In the genomic region with DNA sequence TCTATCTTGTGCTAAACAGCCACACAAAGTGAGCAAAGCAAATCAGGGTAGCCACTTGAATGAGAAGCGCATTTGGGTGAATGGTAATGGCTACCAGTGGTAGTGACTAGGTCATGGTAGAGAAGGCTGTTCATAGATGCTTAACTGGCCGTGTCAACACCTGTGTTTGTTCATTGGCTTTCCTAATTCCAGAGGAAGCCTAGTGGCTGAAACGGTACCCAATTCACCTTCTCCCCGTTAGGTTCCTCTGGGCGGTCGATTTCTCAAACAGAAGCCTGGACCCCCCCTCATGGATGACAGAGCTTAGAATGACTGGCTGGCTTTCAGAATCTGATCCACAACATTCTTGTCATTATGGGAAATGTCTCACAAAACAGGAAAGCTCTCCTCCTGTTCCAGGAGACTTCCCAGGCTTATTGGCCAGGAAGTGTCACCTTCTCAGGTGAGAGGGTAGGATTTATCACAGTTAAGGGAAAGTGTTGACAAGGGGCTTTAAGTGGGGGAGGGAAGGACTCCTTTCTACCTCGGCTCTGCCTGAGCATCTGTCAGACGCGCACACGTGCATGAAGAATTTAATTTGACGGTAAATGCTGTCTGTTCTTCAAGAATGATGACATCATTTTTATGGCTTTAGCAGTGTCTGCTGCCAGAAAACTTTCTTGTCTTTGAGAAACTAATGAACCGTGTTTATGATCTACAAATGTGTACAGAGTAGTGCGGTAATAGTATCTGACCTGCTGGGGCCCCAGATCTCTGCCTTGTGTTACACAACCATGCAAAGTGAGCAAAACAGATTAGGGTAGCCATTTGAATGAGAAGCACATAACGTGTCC, we compare ENCODE assay signal across 17 mouse cellular contexts.
A peak's percentile ranks its signal among the peaks of the same experiment; 100 is the strongest.
DNase-seq lines count a peak whose midpoint lies in the region; ATAC-seq and TF ChIP-seq lines count a peak whose summit lies in the region.
"Had no signal": no experiment of that assay in that cellular context is flagged by ENCODE, and none has a peak within 500 bp of the region (broad histone marks: within the 10 kb centered on the region; RNA-seq: fewer than 3 reads in every experiment).

No protein-coding gene starts in this region.

- TF ChIP-seq CTCF in kidney, postnatal 0 days (IDR thresholded peaks at IDR 0.05; ENCODE audit: low read depth), result no peak

- no peak overlapping the region for H3K4me3 ChIP-seq in kidney, postnatal 0 days (replicated peaks; ENCODE audit: low read depth, low read length)
- no peak overlapping the region for H3K4me3 ChIP-seq in neural tube, embryonic 14.5 days (ENCODE audit: low read depth, low read length)
- H3K4me3 ChIP-seq: heart, embryonic 15.5 days; limb, embryonic 15.5 days; midbrain, embryonic 13.5 days had no signal

- H3K9ac ChIP-seq in kidney, postnatal 0 days (ENCODE audit: low read depth, low read length), result no peak overlapping the region
- H3K9ac ChIP-seq in neural tube, embryonic 14.5 days (replicated peaks; ENCODE audit: low read depth, low read length), result no peak overlapping the region
- H3K9ac ChIP-seq: heart, embryonic 15.5 days; limb, embryonic 15.5 days; midbrain, embryonic 13.5 days had no signal

- no peaks in the 10 kb centered on the region for H3K4me1 ChIP-seq in kidney, postnatal 0 days (replicated peaks; ENCODE audit: insufficient read depth, low read length)
- no peaks in the 10 kb centered on the region for H3K4me1 ChIP-seq in neural tube, embryonic 14.5 days (ENCODE audit: control insufficient read depth, insufficient read depth, low read length)
- H3K4me1 ChIP-seq: heart, embryonic 15.5 days; midbrain, embryonic 13.5 days had no signal

- H3K36me3 ChIP-seq in kidney, postnatal 0 days (ENCODE audit: insufficient read depth, low read length), result no peaks in the 10 kb centered on the region
- H3K36me3 ChIP-seq in neural tube, embryonic 14.5 days (ENCODE audit: control insufficient read depth, insufficient read depth, low read length), result no peaks in the 10 kb centered on the region
- H3K36me3 ChIP-seq: heart, embryonic 15.5 days; limb, embryonic 15.5 days; midbrain, embryonic 13.5 days had no signal

- peak; percentile 64 for DNase-seq in heart, adult 11 months
- no peak for DNase-seq in heart, adult 8-10 months (ENCODE audit: low spot score)
- peak; percentile 67 for DNase-seq in kidney, postnatal 0 days (ENCODE audit: low spot score)
- DNase-seq in kidney, adult 8-10 months, result no peak
- DNase-seq in forelimb bud, embryonic 11.5 days (ENCODE audit: low read depth, low spot score), result peak; percentile 14
- no peak for DNase-seq in left cerebral cortex, adult 8-10 months (ENCODE audit: low spot score in 2 of 2)
- DNase-seq: B cell, adult 2 months; cerebellum, adult 2 months; cerebellum, postnatal 36 days; heart, postnatal 4 days; lung, postnatal 14 days; right cerebral cortex, postnatal 4 days; thymus, adult 2 months had no signal

- no peaks in the 10 kb centered on the region for H3K27me3 ChIP-seq in kidney, postnatal 0 days (ENCODE audit: insufficient read depth, low read length)
- H3K27me3 ChIP-seq in neural tube, embryonic 14.5 days (ENCODE audit: control insufficient read depth, insufficient read depth, low read length), result no peaks in the 10 kb centered on the region
- H3K27me3 ChIP-seq: heart, embryonic 15.5 days; limb, embryonic 15.5 days; midbrain, embryonic 13.5 days had no signal

- 0 out of 2 replicates have a peak overlapping the region, but pooled peaks have one; percentile 1 for H3K4me2 ChIP-seq in kidney, postnatal 0 days (ENCODE audit: low read length)
- H3K4me2 ChIP-seq in neural tube, embryonic 14.5 days (ENCODE audit: low read depth, low read length), result no peak overlapping the region
- H3K4me2 ChIP-seq: heart, embryonic 15.5 days; limb, embryonic 15.5 days; midbrain, embryonic 13.5 days had no signal

- no peaks in the 10 kb centered on the region for H3K9me3 ChIP-seq in kidney, postnatal 0 days (replicated peaks; ENCODE audit: low read length)
- H3K9me3 ChIP-seq in neural tube, embryonic 14.5 days (ENCODE audit: control insufficient read depth, low read length), result no peaks in the 10 kb centered on the region
- H3K9me3 ChIP-seq: heart, embryonic 15.5 days; limb, embryonic 15.5 days; midbrain, embryonic 13.5 days had no signal

- H3K27ac ChIP-seq in kidney, postnatal 0 days, result no peak overlapping the region
- no peak overlapping the region for H3K27ac ChIP-seq in neural tube, embryonic 14.5 days (ENCODE audit: low read depth, low read length)
- H3K27ac ChIP-seq: heart, embryonic 15.5 days; limb, embryonic 15.5 days; midbrain, embryonic 13.5 days had no signal

- ATAC-seq in kidney, postnatal 0 days (replicated peaks; ENCODE audit: low FRiP score, low read depth), result peak; percentile 40; the same call in 1 of the 2 replicates
- peak; percentile 45 for ATAC-seq in neural tube, embryonic 14.5 days (ENCODE audit: low read depth)
- ATAC-seq: midbrain, embryonic 13.5 days had no signal

- WGBS in kidney, postnatal 0 days, result 30% methylated on average over 14 of the region's 14 CpGs
- WGBS in neural tube, embryonic 14.5 days, result 47% methylated on average over 14 of the region's 14 CpGs

Comparison
In these comparisons a context has a peak if more than half of its experiments do, and no peak if none do; other contexts are left out.
1. DNase-seq: peak in heart, adult 11 months (single experiment), kidney, postnatal 0 days (single experiment) and forelimb bud, embryonic 11.5 days (single experiment); none in heart, adult 8-10 months (single experiment), kidney, adult 8-10 months (0 of 2) and left cerebral cortex, adult 8-10 months (0 of 2).